Mouse (Mus musculus): ENCODE measurements around the gene Eml6. TPM values are rescaled to one million over a fixed set of nuclear protein-coding genes. Genes with fewer than 3 reads are reported as not detected.
"Not testable (repeated sequence)": the region's sequence is repeated elsewhere in the genome, so short reads cannot be mapped to it uniquely, and the experiment has no call there.

Gene Eml6
- total RNA-seq, 1 experiment from 2014 or later, result 0.70 TPM

DNA sequence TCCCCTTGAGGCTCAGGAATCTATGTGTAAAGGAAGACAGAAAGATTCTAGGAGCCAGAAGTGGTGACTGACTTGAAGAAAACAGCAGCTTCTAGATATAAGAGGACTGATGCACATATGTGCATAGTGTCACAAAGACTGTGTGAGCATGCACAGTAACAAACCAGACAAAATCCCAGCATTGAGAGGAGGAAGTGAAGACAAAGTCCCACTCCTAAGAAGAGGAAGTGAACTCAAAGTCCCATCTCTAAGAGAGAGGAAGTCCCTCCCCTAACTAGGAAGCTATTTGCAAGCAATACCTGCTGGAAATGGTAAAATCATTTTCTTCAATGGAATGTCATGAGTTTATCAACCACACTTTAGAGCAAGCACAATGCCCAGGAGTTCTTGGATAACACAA lies 161.6 kb downstream of the Eml6 start:
- no peak for ATAC-seq (ENCODE audit: extremely low read depth, insufficient number of reproducible peaks, low FRiP score, poor library complexity, severe bottlenecking)

DNA sequence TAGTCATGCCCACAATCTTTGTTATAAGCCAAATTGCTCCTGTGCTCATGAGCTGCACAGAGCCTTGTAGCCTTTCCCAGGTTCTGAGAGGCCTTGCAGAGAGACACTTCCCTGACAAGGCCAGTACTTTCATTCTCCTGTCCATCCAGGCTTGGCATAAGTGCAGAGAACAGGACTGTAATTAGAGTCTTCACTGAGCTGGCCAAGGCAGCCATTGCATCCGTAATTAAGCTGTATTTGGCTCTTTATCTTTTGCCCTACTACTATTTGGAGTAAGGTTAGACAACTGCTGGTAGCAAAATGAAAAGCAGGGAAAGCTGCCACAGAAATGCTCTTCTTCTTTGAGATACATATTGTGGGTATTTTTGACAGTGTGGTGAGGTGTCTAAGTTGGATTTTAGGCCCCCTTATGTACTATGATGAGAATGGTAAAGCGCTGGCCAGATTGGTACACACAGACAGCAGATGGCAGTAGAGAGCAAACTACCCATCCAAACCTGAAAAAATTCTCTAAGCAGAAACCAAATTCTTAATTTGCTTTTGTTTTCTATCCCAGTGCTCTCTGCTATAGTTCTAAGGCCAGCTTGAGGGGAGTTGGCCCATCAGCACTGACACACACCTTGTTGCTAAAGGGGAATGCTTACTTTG lies 164.0 kb downstream of the Eml6 start:
- ATAC-seq (ENCODE audit: extremely low read depth, insufficient number of reproducible peaks, low FRiP score, poor library complexity, severe bottlenecking), result no peak

DNA sequence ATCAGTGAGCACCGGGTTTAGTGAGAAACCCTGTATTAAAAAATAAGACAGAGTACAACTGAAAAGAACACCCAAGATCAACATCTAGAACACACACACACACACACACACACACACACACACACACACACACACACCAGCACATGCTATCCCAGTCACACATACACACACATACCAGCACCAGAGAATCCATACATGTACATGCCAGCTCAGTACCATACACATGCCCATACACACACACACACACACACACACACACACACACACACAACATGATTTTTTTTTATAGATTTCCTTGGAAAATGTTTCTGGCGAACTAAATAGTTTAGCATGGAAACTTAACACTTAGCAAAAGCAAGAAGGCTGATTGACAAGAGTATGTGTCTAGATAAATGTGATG lies 164.8 kb downstream of the Eml6 start:
- no peak for ATAC-seq (ENCODE audit: extremely low read depth, insufficient number of reproducible peaks, low FRiP score, poor library complexity, severe bottlenecking)

DNA sequence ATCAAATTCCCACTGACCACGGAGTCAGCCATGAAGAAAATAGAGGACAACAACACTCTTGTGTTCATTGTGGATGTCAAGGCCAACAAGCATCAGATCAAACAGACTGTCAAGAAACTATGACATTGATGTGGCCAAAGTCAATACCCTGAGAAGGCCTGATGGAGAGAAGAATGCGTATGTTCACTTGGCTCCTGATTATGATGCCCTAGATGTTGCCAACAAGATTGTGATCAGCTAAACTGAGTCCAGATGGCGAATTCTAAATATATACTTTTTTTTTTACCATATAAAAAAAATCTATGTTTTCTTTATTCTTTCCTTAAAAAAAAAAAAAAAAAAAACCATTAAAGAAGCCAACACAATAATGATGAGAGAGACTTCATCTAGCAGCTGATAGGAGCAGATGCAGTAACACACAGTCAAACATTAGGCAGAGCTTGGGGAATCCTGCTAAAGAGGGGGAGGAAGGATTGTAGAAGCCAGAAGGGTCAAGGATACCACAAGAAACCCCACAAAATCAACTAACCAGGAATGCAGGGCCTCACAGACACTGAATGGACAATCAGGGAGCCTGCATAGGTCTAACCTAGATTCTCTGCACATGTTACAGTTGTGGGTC lies 185.1 kb downstream of the Eml6 start:
- no peak for ATAC-seq (ENCODE audit: extremely low read depth, insufficient number of reproducible peaks, low FRiP score, poor library complexity, severe bottlenecking)

DNA sequence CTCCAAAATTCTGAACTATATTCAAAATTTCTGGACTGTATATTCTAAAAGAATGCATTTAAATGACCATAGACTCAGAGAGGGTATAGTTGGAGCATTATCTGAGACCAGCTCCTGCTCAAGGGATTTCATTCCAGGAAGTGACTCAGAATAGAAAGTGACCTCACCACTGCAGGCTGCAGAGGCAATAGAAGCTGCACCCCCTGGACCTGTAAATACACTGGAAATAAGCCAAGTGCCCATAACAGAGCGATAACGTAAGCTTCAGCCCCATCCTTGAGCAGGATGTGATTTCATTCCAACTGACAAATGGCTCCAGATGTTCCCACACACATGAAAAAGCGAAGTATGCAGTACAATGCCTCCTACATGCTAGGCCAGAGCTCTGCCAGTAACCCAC lies 186.1 kb downstream of the Eml6 start:
- ATAC-seq (ENCODE audit: extremely low read depth, insufficient number of reproducible peaks, low FRiP score, poor library complexity, severe bottlenecking), result no peak

DNA sequence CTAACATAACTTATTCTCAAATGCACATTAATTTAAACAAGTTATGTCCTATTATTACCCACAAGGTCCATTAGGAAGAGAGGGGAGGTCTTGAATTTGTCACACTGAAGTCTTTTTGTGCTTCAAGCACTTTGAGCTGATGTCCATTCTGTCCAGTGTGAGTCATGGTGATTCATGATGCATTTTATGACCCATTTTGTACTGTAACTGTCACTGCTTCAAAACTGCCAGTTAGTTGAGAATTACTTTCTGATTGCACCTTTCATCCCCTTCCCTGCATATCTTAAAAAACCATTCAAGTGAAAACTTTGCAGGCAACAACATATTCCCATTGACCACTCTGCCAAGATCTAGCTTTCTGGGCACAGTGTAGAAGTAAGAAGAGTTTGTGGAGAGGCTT lies 188.8 kb downstream of the Eml6 start:
- ATAC-seq (ENCODE audit: extremely low read depth, insufficient number of reproducible peaks, low FRiP score, poor library complexity, severe bottlenecking), result no peak

DNA sequence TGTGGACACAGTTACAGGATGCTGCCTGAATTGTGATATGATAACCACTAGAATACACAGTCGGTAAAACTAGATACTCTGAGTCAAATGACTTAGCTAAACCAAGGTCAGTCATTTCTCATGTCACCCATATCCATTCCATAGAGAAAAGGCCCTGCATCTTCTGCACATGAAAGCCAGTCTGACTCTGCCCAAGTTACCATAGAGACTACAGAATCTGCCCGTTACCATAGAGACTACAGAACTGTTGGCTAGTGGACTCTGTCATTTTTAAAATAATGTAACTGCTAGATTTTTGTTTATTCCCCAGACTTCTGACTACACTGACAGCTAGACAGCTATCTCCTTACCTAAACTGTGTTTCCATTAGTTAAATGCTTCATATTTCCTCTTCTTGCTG lies 198.1 kb downstream of the Eml6 start:
- ATAC-seq (ENCODE audit: extremely low read depth, insufficient number of reproducible peaks, low FRiP score, poor library complexity, severe bottlenecking), result no peak

DNA sequence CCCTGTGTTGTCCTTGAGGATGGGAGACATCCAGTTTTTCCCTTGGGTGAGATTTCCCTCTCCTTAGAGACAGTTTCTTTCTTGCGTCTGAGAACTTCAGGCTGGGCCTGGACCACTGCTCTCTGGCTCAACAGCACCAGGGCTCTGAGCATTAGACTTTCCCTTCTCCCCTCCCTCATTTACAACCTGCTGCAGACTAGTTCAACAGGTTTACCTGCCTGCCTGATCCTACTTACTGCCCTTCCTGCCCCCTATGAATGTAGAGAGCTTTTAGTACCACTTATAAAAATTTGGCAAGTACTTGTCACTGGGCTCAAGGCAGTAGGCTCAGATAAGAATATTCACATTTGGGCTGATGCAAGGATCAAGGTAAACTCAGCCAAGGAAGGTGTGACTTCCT lies 199.8 kb downstream of the Eml6 start:
- ATAC-seq (ENCODE audit: extremely low read depth, insufficient number of reproducible peaks, low FRiP score, poor library complexity, severe bottlenecking), result no peak

DNA sequence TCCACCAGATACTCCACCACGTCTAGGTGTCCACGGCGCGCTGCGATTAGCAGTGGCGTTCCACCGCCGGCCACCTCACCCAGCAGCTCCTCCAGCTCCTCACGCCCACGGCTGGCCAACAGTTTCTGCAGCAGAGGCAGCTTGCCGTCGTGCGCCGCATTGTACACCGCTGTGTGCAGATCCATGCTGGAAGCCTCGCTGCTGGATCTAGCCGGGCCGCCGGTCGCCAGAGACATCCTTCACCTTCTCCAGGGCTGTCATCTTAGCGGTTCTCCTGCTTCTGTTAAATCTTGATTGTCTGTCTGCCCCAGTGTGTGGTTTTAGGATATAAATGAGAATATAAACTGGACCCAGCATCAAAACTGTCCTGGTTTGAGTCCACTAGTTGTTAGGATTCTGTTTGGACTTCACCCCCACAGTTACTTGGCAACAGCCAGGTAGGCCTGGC lies 200.5 kb downstream of the Eml6 start, which contains the start of gene 4931440F15Rik:
4931440F15Rik (minus strand) TSS at position 398 of the 448 bp plus-strand sequence.
- ATAC-seq (ENCODE audit: extremely low read depth, insufficient number of reproducible peaks, low FRiP score, poor library complexity, severe bottlenecking), result not testable (repeated sequence)

DNA sequence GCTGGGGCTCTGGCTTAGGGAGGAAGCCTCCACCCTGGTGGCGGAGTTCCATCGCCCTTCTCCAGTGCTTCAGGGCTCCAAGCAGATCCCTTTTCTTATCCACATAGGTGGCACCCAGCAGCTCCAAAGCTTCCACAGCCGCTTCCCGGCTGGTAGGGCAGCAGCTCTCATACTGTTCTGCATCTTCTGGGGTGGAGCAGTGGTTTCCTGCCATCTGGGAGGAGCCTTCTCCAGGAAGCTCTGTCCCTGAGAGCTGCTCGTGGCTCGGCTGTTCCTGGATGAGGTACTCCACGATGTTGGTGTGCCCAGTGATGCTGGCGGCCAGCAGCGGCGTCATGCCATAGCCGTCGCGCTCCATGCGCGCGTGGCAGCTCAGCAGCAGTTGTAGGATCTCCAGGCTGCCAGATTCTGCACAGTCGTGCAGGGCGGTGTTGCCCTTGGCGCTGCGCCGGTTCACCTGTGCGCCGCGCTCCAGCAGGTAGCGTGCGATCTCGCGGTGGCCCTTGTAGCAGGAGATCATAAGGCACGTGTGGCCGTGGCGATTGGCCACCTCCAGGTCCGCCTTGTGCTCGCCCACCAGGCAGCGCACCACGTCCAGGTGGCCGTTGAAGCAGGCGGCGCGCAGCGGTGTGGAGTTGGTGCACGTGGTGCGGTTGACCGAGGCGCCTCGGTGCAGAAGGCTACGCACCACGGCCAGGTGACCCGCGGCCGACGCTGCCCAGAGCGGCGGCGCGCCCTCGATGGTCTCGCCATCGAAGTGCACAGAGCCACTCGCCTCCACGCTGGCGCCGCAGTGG lies 201.2 kb downstream of the Eml6 start:
- not testable (repeated sequence) for ATAC-seq (ENCODE audit: extremely low read depth, insufficient number of reproducible peaks, low FRiP score, poor library complexity, severe bottlenecking)

DNA sequence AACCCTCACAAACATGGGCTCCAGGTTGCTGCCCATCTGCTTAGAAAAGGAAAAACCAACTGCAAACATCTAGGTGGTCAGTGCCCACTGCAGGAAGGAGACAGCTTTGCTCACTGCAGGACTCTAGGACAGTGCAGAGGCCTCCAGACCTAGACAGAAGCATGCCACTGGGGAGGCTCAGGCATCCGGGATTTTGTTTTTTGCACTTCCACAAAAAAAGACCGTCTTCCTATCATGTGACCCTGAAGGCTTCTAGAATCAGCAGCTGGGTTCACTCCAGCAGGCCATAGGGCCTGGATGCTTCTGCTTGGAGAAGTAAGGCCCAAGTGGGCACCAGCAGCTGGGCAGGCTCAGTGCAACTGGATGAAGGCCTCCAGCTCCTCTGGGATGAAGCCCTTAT lies 202.7 kb downstream of the Eml6 start:
- ATAC-seq (ENCODE audit: extremely low read depth, insufficient number of reproducible peaks, low FRiP score, poor library complexity, severe bottlenecking), result no peak

DNA sequence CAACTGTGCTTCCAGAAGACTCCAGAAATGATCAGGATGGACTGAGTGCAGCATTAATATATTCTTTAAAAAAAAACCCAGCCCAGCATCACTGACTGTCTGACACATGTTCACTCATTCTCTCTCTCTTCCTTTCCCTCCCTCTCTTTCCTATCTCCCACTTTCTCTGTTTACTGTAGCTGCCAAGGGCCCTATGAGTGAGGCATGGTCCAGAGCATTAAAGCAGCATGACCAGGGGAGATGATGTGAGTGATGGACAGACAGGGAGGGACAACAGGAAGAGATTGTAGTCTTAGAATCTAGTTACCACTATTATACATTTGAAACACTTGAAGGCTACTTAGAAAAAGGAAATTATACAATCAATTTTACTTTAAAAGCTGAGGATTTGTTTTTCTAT lies 210.2 kb downstream of the Eml6 start:
- ATAC-seq (ENCODE audit: extremely low read depth, insufficient number of reproducible peaks, low FRiP score, poor library complexity, severe bottlenecking), result no peak

DNA sequence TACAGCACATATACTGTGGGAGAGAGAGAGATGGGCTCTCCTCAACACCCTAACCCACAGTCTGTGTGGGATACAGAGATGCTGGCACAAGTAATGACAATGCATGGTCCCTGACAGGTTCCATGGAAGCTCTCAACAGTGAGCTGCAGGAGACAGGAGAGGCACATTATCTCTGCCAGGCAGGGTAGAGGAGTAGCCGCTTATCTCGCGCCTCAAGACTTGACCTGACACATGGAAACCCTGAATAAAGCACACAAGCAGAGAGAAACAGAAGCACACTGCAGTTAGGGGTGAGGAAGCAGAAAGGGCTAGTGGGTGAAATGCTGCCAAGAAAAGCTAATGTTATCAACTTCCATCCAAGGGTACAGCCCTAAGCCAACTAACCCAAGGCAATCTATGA lies 210.6 kb downstream of the Eml6 start:
- no peak for ATAC-seq (ENCODE audit: extremely low read depth, insufficient number of reproducible peaks, low FRiP score, poor library complexity, severe bottlenecking)

DNA sequence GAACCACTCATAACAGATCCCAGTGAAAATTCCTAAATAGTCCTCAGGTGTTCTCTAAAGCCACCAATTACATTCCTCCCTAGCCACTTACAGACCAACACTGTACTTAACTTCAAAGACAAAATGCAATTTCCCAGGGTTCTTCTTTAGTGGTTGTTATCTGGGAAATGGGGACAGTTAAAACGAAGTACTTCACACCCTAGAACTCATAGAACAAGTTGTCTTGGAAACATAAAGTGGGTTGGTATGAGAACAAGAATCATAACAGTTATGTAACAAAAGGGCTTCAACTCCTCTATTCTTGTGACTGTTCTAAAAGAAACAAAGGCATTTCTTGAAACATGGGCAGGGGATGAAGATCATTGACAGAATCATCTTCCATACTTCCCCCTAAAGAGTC lies 212.6 kb downstream of the Eml6 start:
- ATAC-seq (ENCODE audit: extremely low read depth, insufficient number of reproducible peaks, low FRiP score, poor library complexity, severe bottlenecking), result no peak

DNA sequence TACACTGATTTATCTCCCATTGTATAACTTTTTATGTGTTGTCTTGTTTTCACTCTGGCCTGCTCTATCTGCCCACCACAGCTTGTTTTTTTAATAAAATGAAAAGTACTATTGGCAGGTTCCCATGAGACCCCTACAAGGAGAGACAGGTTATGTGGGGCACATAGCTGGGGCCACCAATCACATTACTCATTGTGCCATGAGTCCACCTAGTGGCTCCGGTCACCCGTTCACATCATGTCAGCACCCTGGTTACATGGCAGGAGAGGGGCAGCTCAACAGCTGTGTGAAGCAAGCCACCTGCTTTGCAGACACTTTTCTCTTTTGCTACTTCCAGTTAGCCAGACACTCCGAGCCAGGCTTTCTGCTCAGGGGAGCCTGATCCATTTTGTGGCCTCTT lies 213.4 kb downstream of the Eml6 start:
- ATAC-seq (ENCODE audit: extremely low read depth, insufficient number of reproducible peaks, low FRiP score, poor library complexity, severe bottlenecking), result no peak

DNA sequence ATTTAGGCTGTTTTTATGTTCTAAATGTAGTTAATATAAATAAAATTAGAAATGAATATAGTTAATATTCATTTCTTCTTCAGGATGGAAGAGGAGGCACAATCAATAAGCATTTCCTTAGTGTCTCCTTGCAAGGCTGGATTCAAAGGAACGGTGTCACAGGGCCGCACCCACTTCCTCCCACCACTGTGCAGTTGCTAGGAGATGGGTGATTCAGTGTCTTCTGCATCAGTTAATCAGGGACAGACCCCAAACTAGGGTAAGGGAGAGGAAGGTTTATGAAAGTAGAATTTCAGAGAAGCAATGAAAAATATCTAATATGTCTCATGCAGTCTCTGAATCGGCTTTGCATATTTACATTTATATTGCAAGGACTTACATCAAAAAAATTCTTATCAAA lies 215.5 kb downstream of the Eml6 start:
- ATAC-seq (ENCODE audit: extremely low read depth, insufficient number of reproducible peaks, low FRiP score, poor library complexity, severe bottlenecking), result no peak

DNA sequence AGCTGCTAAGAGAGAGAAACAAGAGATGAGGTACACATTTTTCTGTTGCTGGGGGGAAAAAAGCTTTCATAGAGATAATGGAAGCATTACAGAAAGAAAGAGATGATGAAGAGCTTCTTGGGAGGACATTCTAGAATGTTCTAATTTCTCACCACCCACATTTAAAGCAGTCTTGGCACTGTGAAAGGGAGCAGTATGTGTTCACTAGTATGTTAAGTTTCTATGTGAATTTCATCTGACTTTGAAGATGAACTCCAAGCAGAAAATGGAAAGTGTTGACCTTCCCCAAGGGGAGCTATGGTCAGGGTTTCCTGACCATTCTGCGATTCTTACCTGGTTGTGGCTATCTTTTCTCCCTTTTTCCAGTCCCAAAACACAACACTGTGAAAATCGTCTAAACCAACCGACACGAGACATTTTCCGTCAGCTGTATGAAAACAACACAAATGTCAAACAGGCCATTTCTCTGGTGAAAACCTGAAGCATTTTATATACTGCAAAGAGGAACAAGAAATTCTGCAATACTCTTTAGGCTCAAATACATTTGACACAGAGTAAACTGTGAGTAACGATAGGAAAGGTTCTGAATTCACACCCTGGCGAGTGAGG lies 216.7 kb downstream of the Eml6 start:
- no peak for ATAC-seq (ENCODE audit: extremely low read depth, insufficient number of reproducible peaks, low FRiP score, poor library complexity, severe bottlenecking)

DNA sequence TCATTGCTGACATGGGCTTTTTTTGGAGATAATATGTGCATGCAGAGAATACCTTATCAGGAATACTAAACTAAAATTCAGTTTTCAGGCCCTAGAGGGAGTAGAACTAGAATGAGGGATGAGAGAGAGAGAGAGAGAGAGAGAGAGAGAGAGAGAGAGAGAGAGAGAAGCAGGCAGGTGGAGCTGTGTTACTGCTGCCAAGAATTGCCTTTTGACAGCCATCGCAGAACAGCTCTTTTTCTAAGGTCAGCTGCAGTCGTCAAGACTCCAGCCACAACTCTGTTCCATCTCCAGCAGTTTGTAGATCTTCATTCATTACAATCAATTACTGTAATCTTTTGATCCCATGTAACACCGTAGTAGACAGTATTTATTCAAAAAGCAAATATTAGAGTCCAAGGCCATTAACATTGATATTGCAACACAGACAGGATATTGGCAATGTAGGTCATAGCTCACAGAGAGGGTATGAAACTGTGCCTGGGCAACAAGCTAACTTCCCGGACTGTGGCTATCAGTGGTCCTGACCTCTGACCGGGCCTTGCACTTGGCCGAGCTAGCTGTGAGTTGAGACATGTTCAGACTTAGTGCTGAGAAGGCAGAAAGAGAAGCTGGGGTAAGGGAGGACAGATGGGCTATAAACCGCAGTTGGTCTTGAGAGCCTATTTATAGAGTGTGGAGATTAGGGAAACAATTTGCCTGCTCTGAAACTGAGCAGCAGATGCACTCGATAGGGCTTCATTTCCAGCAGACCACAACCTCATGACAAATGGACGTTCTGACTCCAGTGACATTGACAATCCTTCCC lies 217.5 kb downstream of the Eml6 start:
- no peak for ATAC-seq (ENCODE audit: extremely low read depth, insufficient number of reproducible peaks, low FRiP score, poor library complexity, severe bottlenecking)

DNA sequence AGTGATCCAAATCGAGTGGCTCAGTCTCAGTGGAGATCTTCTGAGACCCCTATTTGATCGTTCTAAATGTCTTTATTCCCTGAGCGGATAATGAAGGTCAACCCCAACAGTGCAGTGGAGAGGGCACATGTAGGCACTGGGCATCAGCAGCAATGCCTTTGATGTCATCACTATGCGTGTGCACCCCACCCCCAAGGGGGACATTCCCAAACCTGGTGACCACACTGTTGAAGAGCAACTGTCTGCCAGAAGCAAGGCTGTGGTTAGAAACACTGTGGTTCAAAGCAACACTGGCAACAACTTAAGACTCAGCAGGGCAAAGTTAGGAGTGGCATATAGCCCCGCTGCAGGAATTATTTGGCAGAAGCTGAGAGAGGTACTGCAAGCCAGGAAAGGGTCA lies 218.5 kb downstream of the Eml6 start:
- ATAC-seq (ENCODE audit: extremely low read depth, insufficient number of reproducible peaks, low FRiP score, poor library complexity, severe bottlenecking), result no peak

All from neutrophil, adult 5-6 weeks (primary cell).